Mouse (Mus musculus) testis, adult 2 months (tissue): ENCODE data around the gene Tln2. TPM values are rescaled to one million over a fixed set of nuclear protein-coding genes. Genes with fewer than 3 reads are reported as not detected.

ENCODE experiments used
- H3K27ac ChIP-seq: fragments of 200-500 bp; 2 replicates; pipeline ENCODE4 v1.5.1; 2012; ENCODE audit warnings: low read depth, low read length; ENCODE audit not compliant: control insufficient read depth, insufficient read depth
- H3K27me3 ChIP-seq: fragments of 200-500 bp; 2 replicates; pipeline ENCODE4 v1.6.1; 2012; ENCODE audit warnings: mild to moderate bottlenecking, low read length, moderate library complexity; ENCODE audit not compliant: control insufficient read depth, insufficient read depth
- H3K36me3 ChIP-seq: fragments of 200-500 bp; 2 replicates; pipeline ENCODE4 v1.6.1; 2012; ENCODE audit warnings: mild to moderate bottlenecking, low read length; ENCODE audit not compliant: control insufficient read depth, insufficient read depth
- H3K4me1 ChIP-seq: fragments of 200-500 bp; 2 replicates; pipeline ENCODE4 v1.6.1; 2012; ENCODE audit warnings: low read length; ENCODE audit not compliant: control insufficient read depth, insufficient read depth
- H3K4me3 ChIP-seq: fragments of 200-500 bp; 2 replicates; pipeline ENCODE4 v1.5.1; 2012; ENCODE audit warnings: low read depth, mild to moderate bottlenecking, low read length, moderate library complexity, mixed read lengths; ENCODE audit not compliant: control insufficient read depth
- CTCF ChIP-seq: fragments of 200-500 bp; IDR thresholded peaks from 2 replicates; pipeline ENCODE4 v1.5.1; 2012; ENCODE audit warnings: low read depth, mild to moderate bottlenecking, inconsistent platforms, low read length, moderate library complexity; ENCODE audit not compliant: control insufficient read depth, insufficient read depth, insufficient replicate concordance
- POLR2A ChIP-seq: fragments of 200-500 bp; IDR thresholded peaks from 2 replicates; pipeline ENCODE4 v1.6.1; 2012; ENCODE audit warnings: low read depth, mild to moderate bottlenecking, inconsistent platforms, low read length, moderate library complexity; ENCODE audit not compliant: control insufficient read depth
- polyA plus RNA-seq: library from polyadenylated mRNA; depleted of rRNA; stranded (reverse); fragments of >200 nt; gene quantifications from 2 replicates; pipeline ENCODE4 v1.2.3, GENCODE M21; 2012

Tln2 gene
- polyA plus RNA-seq, 1 experiment = 89.6 TPM

DNA sequence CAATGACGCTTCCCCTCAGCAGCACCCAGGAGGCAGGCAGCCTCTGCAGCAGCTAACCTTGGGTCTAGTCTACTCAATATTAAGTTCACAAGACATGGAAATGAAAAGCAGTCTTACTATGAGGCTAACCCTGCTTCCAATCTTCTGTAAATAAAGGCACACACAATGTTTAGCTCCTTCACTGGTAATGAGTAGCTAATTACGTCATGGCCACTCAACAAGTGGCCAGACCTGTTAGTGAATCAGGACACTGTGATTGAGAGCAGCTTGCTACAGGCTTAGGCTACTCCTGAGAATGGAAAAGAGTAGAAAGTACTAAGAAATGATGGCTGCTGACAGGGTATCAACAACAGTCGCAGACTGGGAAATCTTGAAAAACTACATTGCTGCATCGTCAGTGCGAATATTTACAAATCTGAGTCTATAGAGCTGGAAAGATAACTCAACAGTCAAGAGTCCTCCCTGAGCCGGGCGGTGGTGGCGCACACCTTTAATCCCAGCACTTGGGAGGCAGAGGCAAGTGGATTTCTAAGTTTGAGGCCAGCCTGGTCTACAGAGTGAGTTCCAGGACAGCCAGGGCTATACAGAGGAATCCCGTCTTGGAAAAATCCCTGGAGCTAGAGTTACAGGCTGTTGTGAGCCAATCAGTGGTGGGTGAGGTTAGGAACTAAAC lies 34.1 kb upstream of the Tln2 start:
- TF ChIP-seq POLR2A = no peak
- no peak for TF ChIP-seq CTCF
- Histone ChIP-seq H3K27me3 (no peaks in the 10 kb centered on the region), H3K27ac (no peak overlapping the region), H3K36me3 (no peaks in the 10 kb centered on the region), H3K4me3 (no peak overlapping the region), H3K4me1 (peaks cover 4% of the 10 kb centered on the region)

DNA sequence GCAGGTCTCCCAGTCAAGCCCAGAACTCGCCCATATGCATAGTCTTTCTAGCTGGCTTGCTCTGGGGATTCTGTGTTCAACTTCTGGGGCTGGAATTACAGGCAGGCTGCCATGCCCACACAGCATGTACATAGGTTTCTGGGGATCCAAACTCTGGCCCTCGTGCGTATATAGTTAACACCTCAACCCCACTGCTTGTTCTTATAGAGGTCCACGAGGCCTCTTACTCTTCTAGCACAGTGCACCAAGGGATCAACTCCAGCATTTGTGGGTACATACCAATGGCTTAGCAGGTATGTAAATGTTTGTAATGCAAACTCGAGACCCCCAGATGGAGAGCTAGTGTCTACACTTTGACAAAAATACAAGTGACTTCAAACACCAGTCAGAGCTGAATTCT lies 33.2 kb upstream of the Tln2 start:
- TF ChIP-seq POLR2A (no peak), CTCF (no peak)
- Histone ChIP-seq H3K4me3 (no peak overlapping the region), H3K27me3 (no peaks in the 10 kb centered on the region), H3K4me1 (peaks cover 4% of the 10 kb centered on the region), H3K36me3 (no peaks in the 10 kb centered on the region), H3K27ac (no peak overlapping the region)

DNA sequence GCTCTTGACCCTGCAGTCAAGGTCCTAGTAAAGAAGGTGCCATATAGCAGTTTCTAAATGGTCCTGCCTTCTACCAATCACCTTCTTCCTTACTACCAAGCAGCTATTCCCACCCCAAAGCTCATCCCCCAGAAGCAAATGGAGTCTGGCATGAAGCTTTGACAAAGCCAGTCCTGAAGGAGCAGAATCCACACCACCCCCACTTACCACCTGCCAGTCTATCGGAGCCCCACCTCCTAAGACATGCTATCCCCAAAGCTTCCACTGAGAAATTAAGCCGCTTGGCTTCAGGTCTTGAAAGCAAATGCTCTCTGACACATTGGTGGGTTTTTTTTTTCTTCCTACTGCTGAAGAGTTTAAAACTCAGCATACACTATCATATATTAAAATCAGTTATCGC lies 27.6 kb upstream of the Tln2 start:
- TF ChIP-seq POLR2A (no peak), CTCF (no peak)
- no peak overlapping the region for H3K4me3 ChIP-seq
- peaks cover 4% of the 10 kb centered on the region for H3K4me1 ChIP-seq
- no peak overlapping the region for H3K27ac ChIP-seq
- no peaks in the 10 kb centered on the region for H3K27me3 ChIP-seq
- H3K36me3 ChIP-seq = no peaks in the 10 kb centered on the region

DNA sequence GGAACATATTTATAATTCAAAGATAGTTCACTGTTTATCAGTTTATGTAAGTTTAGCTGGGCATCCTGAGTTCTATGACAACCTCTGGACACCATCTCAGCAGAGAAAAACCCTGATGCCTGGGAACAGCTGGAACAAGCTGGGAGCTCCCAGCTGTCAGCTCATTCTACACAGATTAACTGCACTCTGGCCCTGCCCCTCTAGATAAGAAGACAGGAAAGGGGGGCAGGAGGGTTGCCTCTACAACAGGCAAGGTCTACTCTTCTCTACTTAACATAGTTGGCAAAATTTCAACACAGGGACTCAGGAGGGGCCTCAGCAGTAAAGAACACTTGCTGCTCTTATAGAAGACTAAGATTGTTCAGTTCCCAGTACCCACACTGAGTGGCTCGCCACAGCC lies 27.0 kb upstream of the Tln2 start:
- TF ChIP-seq POLR2A (no peak), CTCF (no peak)
- no peak overlapping the region for H3K4me3 ChIP-seq
- no peaks in the 10 kb centered on the region for H3K36me3 ChIP-seq
- peaks cover 4% of the 10 kb centered on the region for H3K4me1 ChIP-seq
- H3K27me3 ChIP-seq = no peaks in the 10 kb centered on the region
- H3K27ac ChIP-seq = no peak overlapping the region

GRCm38 (mm10) chr9:67584871-67585270 lies 25.4 kb upstream of the Tln2 start:
- no peak overlapping the region for H3K27ac ChIP-seq
- TF ChIP-seq CTCF = no peak
- TF ChIP-seq POLR2A = no peak
- peaks cover 2% of the 10 kb centered on the region; the same call in 1 of the 2 replicates for H3K4me1 ChIP-seq
- no peak overlapping the region for H3K4me3 ChIP-seq
- no peaks in the 10 kb centered on the region for H3K27me3 ChIP-seq
- H3K36me3 ChIP-seq = no peaks in the 10 kb centered on the region

- H3K27ac ChIP-seq = no peak overlapping the region
- TF ChIP-seq POLR2A (no peak), CTCF (no peak)
- no peaks in the 10 kb centered on the region for H3K27me3 ChIP-seq
- no peaks in the 10 kb centered on the region for H3K4me1 ChIP-seq
- no peak overlapping the region for H3K4me3 ChIP-seq
- H3K36me3 ChIP-seq = no peaks in the 10 kb centered on the region
Observed at GRCm38 (mm10) chr9:67581581-67582280, 22.2 kb upstream of the Tln2 start.

GRCm38 (mm10) chr9:67579541-67579940 lies 20.0 kb upstream of the Tln2 start:
- no peaks in the 10 kb centered on the region for H3K4me1 ChIP-seq
- no peaks in the 10 kb centered on the region for H3K36me3 ChIP-seq
- no peak overlapping the region for H3K27ac ChIP-seq
- H3K27me3 ChIP-seq = no peaks in the 10 kb centered on the region
- H3K4me3 ChIP-seq = no peak overlapping the region
- no peak for TF ChIP-seq POLR2A
- TF ChIP-seq CTCF = no peak

DNA sequence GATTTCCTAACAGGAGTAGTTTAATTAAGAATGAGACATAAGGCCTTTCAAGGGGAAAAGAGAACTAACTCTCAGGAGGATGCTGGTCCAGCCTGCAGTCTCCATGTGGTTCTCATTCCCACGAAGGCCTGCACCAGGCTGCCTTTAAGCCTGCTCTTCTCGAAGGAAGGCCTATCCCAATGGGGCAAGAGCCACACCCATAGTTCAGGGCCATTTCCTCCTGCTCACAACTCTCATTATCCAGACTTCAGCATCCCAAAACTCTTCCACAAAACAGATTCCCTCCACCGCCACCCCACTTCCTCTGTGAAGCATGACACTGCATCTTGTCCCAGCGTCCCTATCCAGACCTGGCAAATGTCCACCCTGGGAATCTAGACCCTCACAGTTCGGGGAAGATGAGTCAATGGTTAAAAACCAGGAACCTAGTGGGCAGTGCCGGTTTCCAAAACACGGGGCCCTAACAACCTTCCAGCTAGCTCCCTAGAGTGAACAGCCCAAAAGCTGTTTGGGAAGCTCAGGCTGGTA lies 15.3 kb upstream of the Tln2 start:
- no peak overlapping the region for H3K27ac ChIP-seq

More for the DNA sequence above, 15.3 kb upstream of the Tln2 start:
- no peaks in the 10 kb centered on the region for H3K27me3 ChIP-seq
- no peak overlapping the region for H3K4me3 ChIP-seq
- H3K4me1 ChIP-seq = no peaks in the 10 kb centered on the region
- TF ChIP-seq CTCF = no peak
- no peak for TF ChIP-seq POLR2A
- no peaks in the 10 kb centered on the region for H3K36me3 ChIP-seq
